Mouse (Mus musculus) cerebellum, postnatal 25 days (tissue): ENCODE measurements at regions not wholly inside any gene's neighbourhood (a gene's known extent, or its start where the extent isn't known, plus 50 kb on each side); places are given as distances from the start of the nearest gene placed in this dataset.

ENCODE experiments used
- DNase-seq, 2 experiments: peaks; one replicate each; pipeline ENCODE4 v3.0.0; 2021; ENCODE audit warnings: mixed read lengths in 2 of 2

GRCm38 (mm10) chr16:25087741-25088648 lies 198.6 kb upstream of the Tprg start:
- peak in 1 of 2 experiments; percentile 21 for DNase-seq

DNA sequence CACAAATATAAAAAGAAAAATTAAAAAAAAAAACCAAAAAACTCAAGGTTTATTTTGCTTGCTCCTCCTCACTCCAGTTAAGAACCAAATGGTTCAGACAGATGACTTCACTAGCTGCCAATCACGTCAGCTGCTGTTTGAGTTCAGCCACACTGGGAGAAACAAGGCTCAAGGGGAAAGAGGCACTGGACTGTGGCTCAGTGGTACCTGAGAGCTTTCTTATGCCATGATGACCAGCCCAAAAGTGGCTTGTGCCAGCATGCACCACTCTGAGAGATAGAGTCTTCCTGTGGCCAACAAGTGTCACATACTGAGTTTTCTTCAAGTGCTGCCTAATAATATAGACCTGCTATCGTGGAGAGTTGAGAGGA lies 198.0 kb upstream of the Tprg start:
- no peak for DNase-seq

DNA sequence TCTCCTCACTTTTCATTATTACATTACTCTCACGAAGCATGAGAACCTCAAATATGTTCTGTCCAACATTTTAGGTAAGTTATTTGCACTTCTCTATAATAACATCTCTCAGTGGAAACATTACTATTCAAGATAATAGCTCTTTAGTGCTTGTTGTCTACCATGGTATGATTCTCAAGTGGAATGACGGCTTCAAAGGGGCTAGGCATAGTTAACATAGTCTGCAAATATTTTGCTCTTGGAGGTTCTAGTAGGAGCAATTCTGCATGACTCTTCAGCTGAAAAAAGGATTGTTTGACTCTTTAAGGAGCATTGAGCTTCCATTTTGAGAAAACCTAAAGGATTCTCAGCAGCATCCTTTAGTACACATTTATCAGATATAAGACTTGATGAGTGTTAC lies 182.5 kb upstream of the Tprg start:
- no peak for DNase-seq

DNA sequence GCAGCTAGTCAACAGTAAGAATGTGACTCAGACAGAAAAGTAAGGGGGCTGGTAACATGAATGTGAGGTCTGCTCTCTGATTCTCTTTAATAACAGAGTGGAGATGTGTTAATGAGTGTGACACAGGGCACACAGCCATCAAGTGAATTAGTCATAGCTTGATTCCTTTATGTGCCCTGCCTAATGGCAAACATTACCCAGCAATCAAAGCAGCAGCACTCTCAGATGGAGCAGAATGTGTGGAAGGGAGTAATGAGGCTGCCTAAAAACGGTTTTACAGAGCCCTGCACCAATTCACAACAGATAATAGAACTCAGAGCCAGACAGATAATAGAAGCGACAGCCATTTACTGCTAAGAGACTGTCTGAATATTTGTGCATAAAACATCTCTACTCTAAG lies 182.0 kb upstream of the Tprg start:
- DNase-seq: no peak

- no peak for DNase-seq
These were observed 146.5 kb upstream of the Tprg start for GRCm38 (mm10) chr16:25140164-25140563.

DNA sequence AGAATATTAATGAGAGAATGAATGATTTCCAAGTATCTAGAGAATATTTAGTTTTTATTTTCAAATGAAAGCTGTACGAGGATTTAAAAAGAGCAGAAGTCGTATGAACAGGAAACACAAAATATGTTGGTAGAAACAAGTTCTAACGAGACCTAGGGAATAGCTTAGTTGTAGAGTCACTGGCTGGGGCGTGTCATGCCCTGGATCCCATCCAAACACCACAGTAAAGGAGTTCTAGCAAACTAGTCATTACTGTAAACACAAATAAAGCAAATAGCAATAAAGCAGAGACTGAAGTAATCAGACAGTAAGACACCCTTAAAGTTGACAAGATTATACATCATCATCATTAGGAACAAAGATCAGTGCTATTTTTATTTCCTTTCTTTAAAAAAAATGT lies 139.1 kb upstream of the Tprg start:
- DNase-seq: no peak

DNA sequence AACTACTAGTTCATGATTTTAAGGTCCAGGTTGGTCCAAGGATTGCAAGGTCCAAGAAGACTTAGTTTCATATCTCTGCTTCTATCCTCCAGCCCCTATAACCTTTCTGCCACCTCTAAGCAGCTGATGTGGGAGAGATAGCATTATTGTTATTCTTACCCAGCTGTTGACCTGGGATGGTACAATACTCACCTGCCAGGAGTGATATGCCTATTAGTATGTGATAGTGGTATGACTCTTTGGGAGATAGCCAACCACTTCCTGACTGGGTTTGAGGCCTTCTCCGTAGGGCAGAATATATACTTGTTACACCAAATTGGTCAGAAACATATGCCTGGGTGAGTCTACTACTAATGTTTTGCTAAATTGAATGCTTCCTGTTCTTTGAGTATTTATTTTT lies 137.4 kb upstream of the Tprg start:
- DNase-seq: no peak

DNA sequence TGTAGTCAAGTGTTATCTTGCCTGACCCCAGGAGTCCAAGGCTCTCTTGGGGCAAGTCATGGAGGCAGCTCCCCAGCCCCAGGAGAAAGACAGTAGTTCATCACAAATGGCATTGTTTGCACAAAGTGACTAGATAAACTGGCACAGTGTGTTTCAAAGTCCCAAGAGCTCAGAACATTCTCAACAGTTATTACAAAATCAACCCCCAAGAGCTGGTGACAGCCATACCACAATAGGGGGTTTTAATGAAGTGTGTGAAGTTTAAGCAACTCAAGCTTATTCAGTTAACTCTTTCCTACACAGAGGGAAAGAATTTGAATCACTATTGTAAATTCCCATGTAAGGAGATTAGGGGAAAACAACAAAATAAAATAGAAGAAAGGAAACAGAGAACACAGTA lies 109.7 kb upstream of the Tprg start:
- DNase-seq: no peak

DNA sequence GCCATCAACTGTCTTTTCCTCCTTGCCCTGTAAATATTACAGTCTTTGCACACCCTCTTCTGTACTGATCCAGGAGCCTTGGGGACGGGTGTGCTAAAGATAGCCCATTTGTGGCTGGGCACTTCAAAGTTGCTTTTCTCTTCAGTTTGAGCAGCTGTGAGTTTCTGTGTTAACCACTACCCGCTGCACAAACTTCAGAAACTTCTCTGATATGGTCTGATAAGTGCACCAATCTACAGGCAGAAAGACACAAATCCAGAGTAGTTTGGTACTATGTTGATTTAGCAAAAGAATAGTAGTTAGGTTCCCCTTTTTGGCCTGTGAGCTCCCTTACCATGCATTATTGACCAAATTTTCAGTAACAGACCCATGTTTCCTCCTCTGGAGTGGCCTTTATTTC lies 108.6 kb upstream of the Tprg start:
- no peak for DNase-seq

DNA sequence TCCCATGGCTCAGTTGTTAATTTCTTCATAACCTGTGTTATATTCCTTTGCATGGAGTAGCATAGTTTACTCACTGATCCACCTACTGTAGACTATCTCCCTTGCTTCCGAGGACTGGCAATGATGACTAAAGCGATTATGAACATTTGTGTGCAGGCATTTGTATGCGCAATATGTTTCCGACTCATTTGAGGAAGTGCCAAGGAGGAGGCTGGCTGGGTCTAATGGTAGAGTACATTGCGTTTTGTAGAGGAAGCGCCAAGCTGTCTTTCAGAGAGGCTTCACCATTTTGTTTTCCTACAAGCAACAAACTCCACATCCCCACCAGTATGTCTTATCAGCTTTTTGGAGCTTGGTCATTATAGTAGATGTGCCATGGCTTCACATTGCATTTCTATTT lies 104.7 kb upstream of the Tprg start:
- DNase-seq: no peak

DNA sequence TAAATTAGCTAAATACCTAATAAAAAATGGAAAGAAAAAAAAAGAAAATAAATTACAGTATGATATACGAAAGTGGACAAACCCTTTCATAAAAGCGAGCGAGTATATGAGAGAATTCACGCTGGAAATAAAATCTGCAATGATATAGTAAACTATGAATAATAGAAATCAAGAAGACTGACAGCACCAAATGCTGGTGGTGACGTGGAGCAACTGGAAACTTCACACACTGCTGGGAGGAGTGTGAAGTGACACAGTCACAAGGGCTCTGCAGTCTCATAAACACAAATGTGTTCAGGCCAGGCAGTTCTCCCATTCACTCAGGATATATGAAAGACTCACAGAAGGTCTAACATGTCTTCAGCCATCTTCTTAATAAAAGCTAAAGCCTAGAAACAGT lies 89.5 kb upstream of the Tprg start:
- DNase-seq: no peak

GRCm38 (mm10) chr16:25198844-25199243 lies 87.8 kb upstream of the Tprg start:
- no peak for DNase-seq

- DNase-seq: no peak
These were observed 86.6 kb upstream of the Tprg start for GRCm38 (mm10) chr16:25199984-25200383.

GRCm38 (mm10) chr16:25201094-25201770 lies 85.4 kb upstream of the Tprg start:
- DNase-seq: no peak

DNA sequence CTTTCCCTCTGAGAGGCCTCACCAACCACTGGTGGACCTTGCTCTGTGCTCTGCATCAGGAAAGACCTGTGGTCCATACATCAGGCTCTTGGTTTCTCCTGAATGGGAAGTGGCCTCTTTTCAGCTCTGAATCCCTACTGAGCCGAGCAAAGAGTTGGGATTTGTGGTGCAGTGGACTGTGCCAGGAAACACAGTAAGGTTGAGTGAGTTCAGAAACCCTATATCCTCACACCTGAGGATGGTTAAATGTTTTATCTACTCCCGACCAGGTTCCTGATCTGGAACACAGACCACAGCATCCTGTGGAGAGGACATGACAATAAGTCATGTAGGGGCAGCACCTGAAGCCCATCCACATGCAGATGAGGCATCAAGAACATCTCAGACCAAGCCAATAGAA lies 73.4 kb upstream of the Tprg start:
- no peak for DNase-seq

- DNase-seq: no peak
These were observed 66.1 kb upstream of the Tprg start for GRCm38 (mm10) chr16:25220552-25220951.

DNA sequence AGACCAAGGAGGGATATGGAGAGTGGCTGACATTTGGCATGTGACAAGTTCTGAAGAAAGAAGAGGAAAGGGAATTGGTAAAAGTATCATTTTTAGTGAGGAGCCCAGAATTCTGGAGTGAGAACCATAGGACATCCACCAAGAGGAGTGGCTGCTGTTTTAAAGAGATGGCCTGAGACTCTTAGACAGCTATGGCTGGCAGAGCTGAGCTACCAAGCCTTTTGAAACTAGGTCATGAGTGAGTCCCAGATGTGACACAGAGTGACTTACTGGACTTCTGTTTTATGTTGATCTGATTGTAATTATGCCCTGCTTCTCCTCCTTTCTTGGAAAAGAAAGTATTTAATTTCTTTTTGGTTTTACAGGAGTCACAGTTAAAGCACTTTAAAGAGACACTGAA lies 61.8 kb upstream of the Tprg start:
- no peak for DNase-seq
